In the genomic region with DNA sequence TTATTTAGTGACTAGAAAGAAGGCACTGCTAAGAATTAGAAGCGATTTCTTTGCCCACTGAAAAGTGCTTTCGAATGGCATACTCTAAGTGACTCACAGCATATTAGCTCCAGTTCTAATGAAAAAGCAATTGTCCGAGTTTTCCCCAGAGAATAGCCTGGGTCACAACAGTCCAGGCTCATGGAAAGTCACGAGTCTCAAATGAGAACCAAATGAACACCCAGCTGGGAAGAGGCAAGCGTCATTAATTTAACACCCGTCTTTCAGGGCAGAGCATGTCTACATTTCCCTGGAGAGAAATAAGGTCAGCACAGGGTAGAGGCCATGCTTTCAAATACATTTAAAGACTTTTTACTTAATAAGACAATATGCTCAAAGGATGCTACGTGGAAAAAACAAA, we compare ENCODE assay signal across 14 mouse cellular contexts.
DNase-seq lines count a peak whose midpoint lies in the region; ATAC-seq lines count a peak whose summit lies in the region.
"Had no signal": no experiment of that assay in that cellular context is flagged by ENCODE, and none has a peak within 500 bp of the region (broad histone marks: within the 10 kb centered on the region; RNA-seq: fewer than 3 reads in every experiment).

No protein-coding gene starts in this region.

- ATAC-seq in hindbrain, embryonic 13.5 days (ENCODE audit: low FRiP score), result peak; percentile 36
- peak; percentile 71 for ATAC-seq in neural tube, embryonic 11.5 days (ENCODE audit: insufficient read depth, low FRiP score, low TSS enrichment)
- no peak for ATAC-seq in monocyte, adult 5-6 weeks (replicated peaks; ENCODE audit: insufficient number of reproducible peaks, low FRiP score, low TSS enrichment, poor library complexity, severe bottlenecking)
- no peak for ATAC-seq in granulocyte monocyte progenitor cell, adult 5-6 weeks (replicated peaks; ENCODE audit: poor library complexity, severe bottlenecking)

- H3K4me1 ChIP-seq in hindbrain, embryonic 13.5 days (replicated peaks), result peaks cover 33% of the 10 kb centered on the region
- H3K4me1 ChIP-seq in neural tube, embryonic 11.5 days (ENCODE audit: control insufficient read depth, insufficient read depth, low read length), result 0 out of 2 replicates have a peak, but pooled peaks cover 4% of the 10 kb centered on the region
- H3K4me1 ChIP-seq: heart, embryonic 12.5 days; lung, embryonic 15.5 days had no signal

- no peak overlapping the region for H3K4me2 ChIP-seq in hindbrain, embryonic 13.5 days
- H3K4me2 ChIP-seq in neural tube, embryonic 11.5 days (ENCODE audit: low read depth), result no peak overlapping the region
- H3K4me2 ChIP-seq: heart, embryonic 12.5 days; lung, embryonic 15.5 days had no signal

- WGBS in hindbrain, embryonic 13.5 days, result 12% methylated on average over 7 of the region's 7 CpGs
- 20% methylated on average over 7 of the region's 7 CpGs for WGBS in neural tube, embryonic 11.5 days

- no peaks in the 10 kb centered on the region for H3K9me3 ChIP-seq in hindbrain, embryonic 13.5 days
- no peaks in the 10 kb centered on the region for H3K9me3 ChIP-seq in neural tube, embryonic 11.5 days (ENCODE audit: control insufficient read depth, low read length)
- H3K9me3 ChIP-seq: heart, embryonic 12.5 days; lung, embryonic 15.5 days had no signal

- 0 out of 2 replicates have a peak, but pooled peaks cover 3% of the 10 kb centered on the region for H3K27me3 ChIP-seq in hindbrain, embryonic 13.5 days
- H3K27me3 ChIP-seq in neural tube, embryonic 11.5 days (ENCODE audit: control insufficient read depth, insufficient read depth, low read length), result no peaks in the 10 kb centered on the region
- H3K27me3 ChIP-seq: heart, embryonic 12.5 days; lung, embryonic 15.5 days had no signal

- no peak overlapping the region for H3K9ac ChIP-seq in hindbrain, embryonic 13.5 days
- H3K9ac ChIP-seq in neural tube, embryonic 11.5 days (ENCODE audit: low read length), result no peak overlapping the region
- H3K9ac ChIP-seq: heart, embryonic 12.5 days; lung, embryonic 15.5 days had no signal

- H3K4me3 ChIP-seq in hindbrain, embryonic 13.5 days, result no peak overlapping the region
- H3K4me3 ChIP-seq in neural tube, embryonic 11.5 days (ENCODE audit: low read depth, low read length), result no peak overlapping the region
- H3K4me3 ChIP-seq: heart, embryonic 12.5 days; lung, embryonic 15.5 days had no signal

- H3K36me3 ChIP-seq in hindbrain, embryonic 13.5 days, result no peaks in the 10 kb centered on the region
- H3K36me3 ChIP-seq in neural tube, embryonic 11.5 days (ENCODE audit: control insufficient read depth, insufficient read depth, low read length), result no peaks in the 10 kb centered on the region
- H3K36me3 ChIP-seq: heart, embryonic 12.5 days; lung, embryonic 15.5 days had no signal

- peak overlapping the region; percentile 12; the same call in 1 of the 2 replicates for H3K27ac ChIP-seq in hindbrain, embryonic 13.5 days
- H3K27ac ChIP-seq in neural tube, embryonic 11.5 days (ENCODE audit: low read depth, low read length), result no peak overlapping the region
- H3K27ac ChIP-seq: lung, embryonic 15.5 days had no signal

- peak; percentile 4 for DNase-seq in kidney, adult 9 months
- no peak for DNase-seq in kidney, postnatal 25 days
- DNase-seq in embryo, embryonic 11 days, result peak; percentile 73
- peak; percentile 51 for DNase-seq in neural tube, embryonic 11.5 days (ENCODE audit: low spot score)
- no peak for DNase-seq in layer of hippocampus, postnatal 14 days (ENCODE audit: low spot score in 2 of 2)
- DNase-seq: cerebellum, postnatal 25 days; kidney, adult 11 months; spleen, adult 18-20 months; thymus, adult 2 months had no signal

Comparison
In these comparisons a context has a peak if more than half of its experiments do, and no peak if none do; other contexts are left out.
1. DNase-seq: peak in kidney, adult 9 months (single experiment), embryo, embryonic 11 days (single experiment) and neural tube, embryonic 11.5 days (single experiment); none in kidney, postnatal 25 days (0 of 2) and layer of hippocampus, postnatal 14 days (0 of 2).
2. ATAC-seq: peak in hindbrain, embryonic 13.5 days (single experiment) and neural tube, embryonic 11.5 days (single experiment); none in monocyte, adult 5-6 weeks (single experiment) and granulocyte monocyte progenitor cell, adult 5-6 weeks (single experiment).